Mouse (Mus musculus): ENCODE results near the gene Ddx52.

- TF ChIP-seq CTCF (conservative IDR thresholded peaks at IDR 0.05; ENCODE audit: insufficient read depth, insufficient read length, low read depth, low read length) (no peak), POLR2A (IDR thresholded peaks at IDR 0.05; ENCODE audit: low read depth, low read length) (no peak)
Observed at GRCm38 (mm10) chr11:83993428-83993827, 51.6 kb downstream of the Ddx52 start.

All from kidney, adult 2 months (tissue).